In genomic region chr5:124214516-124215145, GRCm38 (mm10) we compare ENCODE assay signal across 8 mouse cellular contexts. TPM values are rescaled to one million over a fixed set of nuclear protein-coding genes. Genes with fewer than 3 reads are reported as not detected.
A peak's percentile ranks its signal among the peaks of the same experiment; 100 is the strongest.
DNase-seq lines count a peak whose midpoint lies in the region; ATAC-seq and TF ChIP-seq lines count a peak whose summit lies in the region.

No protein-coding gene starts in this region.

- peak overlapping the region; percentile 60 for H3K27ac ChIP-seq in forebrain, embryonic 10.5 days
- H3K27ac ChIP-seq in forebrain, postnatal 0 days (ENCODE audit: low read depth, low read length) = no peak overlapping the region
- peak overlapping the region; percentile 86 for H3K27ac ChIP-seq in lung, postnatal 0 days (ENCODE audit: low read length)
- peak overlapping the region; percentile 62; the same call in 1 of the 2 replicates for H3K27ac ChIP-seq in liver, embryonic 12.5 days

- 90% methylated on average over 14 of the region's 14 CpGs for WGBS in forebrain, embryonic 10.5 days
- 82% methylated on average over 14 of the region's 14 CpGs for WGBS in forebrain, postnatal 0 days
- 59% methylated on average over 13 of the region's 14 CpGs for WGBS in lung, postnatal 0 days
- WGBS in liver, embryonic 12.5 days (ENCODE audit: insufficient replicate concordance) = 50% methylated on average over 14 of the region's 14 CpGs

- no peak for ATAC-seq in forebrain, postnatal 0 days
- ATAC-seq in lung, postnatal 0 days = no peak
- no peak for ATAC-seq in liver, embryonic 12.5 days

- peaks cover 35% of the 10 kb centered on the region for H3K4me1 ChIP-seq in forebrain, embryonic 10.5 days
- no peaks in the 10 kb centered on the region for H3K4me1 ChIP-seq in forebrain, postnatal 0 days (ENCODE audit: insufficient read depth)
- peaks cover 20% of the 10 kb centered on the region for H3K4me1 ChIP-seq in lung, postnatal 0 days (ENCODE audit: insufficient read depth, low read depth, low read length)
- peaks cover 80% of the 10 kb centered on the region for H3K4me1 ChIP-seq in liver, embryonic 12.5 days

- no peak for TF ChIP-seq CTCF in forebrain, postnatal 0 days (IDR thresholded peaks at IDR 0.05; ENCODE audit: low read depth)
- no peak for TF ChIP-seq CTCF in lung, postnatal 0 days (IDR thresholded peaks at IDR 0.05)

- H3K36me3 ChIP-seq in forebrain, embryonic 10.5 days (replicated peaks) = peaks cover 6% of the 10 kb centered on the region
- peaks cover 5% of the 10 kb centered on the region; the same call in 1 of the 2 replicates for H3K36me3 ChIP-seq in forebrain, postnatal 0 days (ENCODE audit: insufficient read depth)
- no peaks in the 10 kb centered on the region for H3K36me3 ChIP-seq in lung, postnatal 0 days (ENCODE audit: insufficient read depth, low read length)
- H3K36me3 ChIP-seq in liver, embryonic 12.5 days = peaks cover 25% of the 10 kb centered on the region

- no peak overlapping the region for H3K4me2 ChIP-seq in forebrain, postnatal 0 days (ENCODE audit: low read depth)
- no peak overlapping the region for H3K4me2 ChIP-seq in lung, postnatal 0 days (replicated peaks; ENCODE audit: low read depth, low read length)
- no peak overlapping the region for H3K4me2 ChIP-seq in liver, embryonic 12.5 days

- H3K9me3 ChIP-seq in forebrain, embryonic 10.5 days = no peaks in the 10 kb centered on the region
- H3K9me3 ChIP-seq in forebrain, postnatal 0 days (ENCODE audit: low read length) = no peaks in the 10 kb centered on the region
- no peaks in the 10 kb centered on the region for H3K9me3 ChIP-seq in lung, postnatal 0 days (ENCODE audit: low read length)
- H3K9me3 ChIP-seq in liver, embryonic 12.5 days (replicated peaks) = no peaks in the 10 kb centered on the region

- no peak for DNase-seq in forebrain, embryonic 10.5 days (ENCODE audit: extremely low spot score, low spot score)
- no peak for DNase-seq in forebrain, postnatal 0 days
- no peak for DNase-seq in lung, postnatal 0 days (ENCODE audit: low spot score)
- no peak for DNase-seq in lung, postnatal 25 days (ENCODE audit: low spot score)
- peak; percentile 86 for DNase-seq in thymus, postnatal 14 days
- DNase-seq in adrenal gland, adult 18-20 months (ENCODE audit: low spot score in 2 of 2) = no peak
- no peak for DNase-seq in embryo, embryonic 9.5 days (ENCODE audit: extremely low spot score)

- TF ChIP-seq EP300 in lung, postnatal 0 days (IDR thresholded peaks at IDR 0.05) = no peak

- no peak overlapping the region for H3K4me3 ChIP-seq in forebrain, embryonic 10.5 days
- no peak overlapping the region for H3K4me3 ChIP-seq in forebrain, postnatal 0 days (ENCODE audit: low read depth, low read length)
- H3K4me3 ChIP-seq in lung, postnatal 0 days (ENCODE audit: low read depth, low read length) = no peak overlapping the region
- no peak overlapping the region for H3K4me3 ChIP-seq in liver, embryonic 12.5 days

- no peaks in the 10 kb centered on the region for H3K27me3 ChIP-seq in forebrain, embryonic 10.5 days (ENCODE audit: poor library complexity, severe bottlenecking)
- no peaks in the 10 kb centered on the region for H3K27me3 ChIP-seq in forebrain, postnatal 0 days (ENCODE audit: insufficient read depth, low read length)
- H3K27me3 ChIP-seq in lung, postnatal 0 days (replicated peaks; ENCODE audit: insufficient read depth, low read length) = no peaks in the 10 kb centered on the region
- H3K27me3 ChIP-seq in liver, embryonic 12.5 days (replicated peaks) = no peaks in the 10 kb centered on the region

- no peak overlapping the region for H3K9ac ChIP-seq in forebrain, postnatal 0 days
- H3K9ac ChIP-seq in lung, postnatal 0 days (replicated peaks; ENCODE audit: low read depth) = 0 out of 2 replicates have a peak overlapping the region, but pooled peaks have one; percentile 9
- H3K9ac ChIP-seq in liver, embryonic 12.5 days = no peak overlapping the region

RNA-seq across cellular contexts. Expression of gene Pitpnm2, which starts 34.9 kb away (rescaled TPM):
- 2.1 and 3.0 TPM in 2 replicates for polyA plus RNA-seq in forebrain, embryonic 10.5 days (2016; fragmentation: Nextera tagmentation; extraction: Ambion mirVana)
- 33.8 and 38.4 TPM in 2 replicates for total RNA-seq in forebrain, postnatal 0 days (2014; rRNA removed)
- polyA plus RNA-seq in forebrain, postnatal 0 days (2015; fragmentation: Nextera tagmentation; extraction: Ambion mirVana) = 9.2 and 10.1 TPM in 2 replicates
- 9.2 and 10.5 TPM in 2 replicates for polyA plus RNA-seq in lung, postnatal 0 days (2015; fragmentation: Nextera tagmentation; extraction: Ambion mirVana)
- 2.5 and 3.7 TPM in 2 replicates for polyA plus RNA-seq in liver, embryonic 12.5 days (2016; fragmentation: Nextera tagmentation; extraction: Ambion mirVana)
- total RNA-seq in adrenal gland, adult 18-20 months (2021) = 10 to 100 TPM; 36.4 to 61.1 TPM
